Mouse (Mus musculus) CD4-positive, CD25-positive, alpha-beta regulatory T cell, adult 2 months (primary cell): ENCODE data around the gene Myo16.

Experiments used
- DNase-seq: peaks from one replicate; pipeline ENCODE4 v3.0.0-alpha.2; 2012; ENCODE audit warnings: low read depth, low spot score

The Myo16 gene

GRCm38 (mm10) chr8:10175976-10176375 is 22.3 kb downstream of the Myo16 start:
- no peak for DNase-seq

GRCm38 (mm10) chr8:10177131-10177530 is 23.4 kb downstream of the Myo16 start:
- no peak for DNase-seq

GRCm38 (mm10) chr8:10178986-10179385 is 25.3 kb downstream of the Myo16 start:
- no peak for DNase-seq

GRCm38 (mm10) chr8:10190607-10191006 is 36.9 kb downstream of the Myo16 start:
- DNase-seq = no peak

GRCm38 (mm10) chr8:10198164-10198563 is 44.5 kb downstream of the Myo16 start:
- DNase-seq = no peak

- no peak for DNase-seq
Measured at GRCm38 (mm10) chr8:10199301-10199700, 45.6 kb downstream of the Myo16 start.

GRCm38 (mm10) chr8:10200042-10200441 is 46.3 kb downstream of the Myo16 start:
- DNase-seq = no peak

GRCm38 (mm10) chr8:10215023-10215422 is 61.3 kb downstream of the Myo16 start:
- DNase-seq = no peak

GRCm38 (mm10) chr8:10219761-10220276 is 66.1 kb downstream of the Myo16 start:
- no peak for DNase-seq

- DNase-seq = no peak
Measured at GRCm38 (mm10) chr8:10222770-10223169, 69.1 kb downstream of the Myo16 start.

- DNase-seq = no peak
Measured at GRCm38 (mm10) chr8:10223528-10224194, 70.0 kb downstream of the Myo16 start.

GRCm38 (mm10) chr8:10224305-10224971 is 70.7 kb downstream of the Myo16 start:
- no peak for DNase-seq

- no peak for DNase-seq
Measured at GRCm38 (mm10) chr8:10225018-10225417, 71.3 kb downstream of the Myo16 start.

GRCm38 (mm10) chr8:10230746-10231369 is 77.1 kb downstream of the Myo16 start:
- peak; percentile 48 for DNase-seq

GRCm38 (mm10) chr8:10234516-10234915 is 80.8 kb downstream of the Myo16 start:
- DNase-seq = no peak

- DNase-seq = no peak
Measured at GRCm38 (mm10) chr8:10243344-10243743, 89.6 kb downstream of the Myo16 start.

GRCm38 (mm10) chr8:10249156-10249555 is 95.4 kb downstream of the Myo16 start:
- DNase-seq = no peak

- no peak for DNase-seq
Measured at GRCm38 (mm10) chr8:10255741-10256140, 102.0 kb downstream of the Myo16 start.

GRCm38 (mm10) chr8:10256563-10256962 is 102.9 kb downstream of the Myo16 start:
- no peak for DNase-seq

- DNase-seq = no peak
Measured at GRCm38 (mm10) chr8:10270094-10270493, 116.4 kb downstream of the Myo16 start.

GRCm38 (mm10) chr8:10292600-10292999 is 138.9 kb downstream of the Myo16 start:
- DNase-seq = no peak

- DNase-seq = peak; percentile 39
Measured at GRCm38 (mm10) chr8:10300797-10301196, 147.1 kb downstream of the Myo16 start.

GRCm38 (mm10) chr8:10303061-10303460 is 149.3 kb downstream of the Myo16 start:
- no peak for DNase-seq
